Mouse (Mus musculus): ENCODE measurements at regions not wholly inside any gene's neighbourhood (a gene's known extent, or its start where the extent isn't known, plus 50 kb on each side); places are given as distances from the start of the nearest gene placed in this dataset.

- no peak for ATAC-seq (ENCODE audit: insufficient read depth, low FRiP score, low TSS enrichment)
- Histone ChIP-seq H3K27me3 (ENCODE audit: control insufficient read depth, insufficient read depth, low read length) (no peaks in the 10 kb centered on the region), H3K36me3 (ENCODE audit: control insufficient read depth, insufficient read depth, low read length) (no peaks in the 10 kb centered on the region), H3K9ac (ENCODE audit: low read length) (no peak overlapping the region), H3K9me3 (ENCODE audit: control insufficient read depth, low read length) (no peaks in the 10 kb centered on the region), H3K4me1 (ENCODE audit: control insufficient read depth, insufficient read depth, low read length) (0 out of 2 replicates have a peak, but pooled peaks cover 3% of the 10 kb centered on the region), H3K4me3 (ENCODE audit: low read depth, low read length) (no peak overlapping the region), H3K4me2 (ENCODE audit: low read depth) (no peak overlapping the region), H3K27ac (ENCODE audit: low read depth, low read length) (no peak overlapping the region)
- DNase-seq (ENCODE audit: low spot score) = no peak
- 17% methylated on average over 5 of the region's 5 CpGs for WGBS
Measured at GRCm38 (mm10) chr14:79898240-79898639, 85.6 kb upstream of the Olfm4 start.

- ATAC-seq (ENCODE audit: insufficient read depth, low FRiP score, low TSS enrichment) (no peak), DNase-seq (ENCODE audit: low spot score) (no peak)
- H3K4me3 ChIP-seq (ENCODE audit: low read depth, low read length) = no peak overlapping the region
- H3K27me3 ChIP-seq (ENCODE audit: control insufficient read depth, insufficient read depth, low read length) = no peaks in the 10 kb centered on the region; the same call in 1 of the 2 replicates
- H3K4me2 ChIP-seq (ENCODE audit: low read depth) = no peak overlapping the region
- no peak overlapping the region for H3K9ac ChIP-seq (ENCODE audit: low read length)
- H3K36me3 ChIP-seq (ENCODE audit: control insufficient read depth, insufficient read depth, low read length) = no peaks in the 10 kb centered on the region
- no peaks in the 10 kb centered on the region for H3K9me3 ChIP-seq (ENCODE audit: control insufficient read depth, low read length)
- H3K4me1 ChIP-seq (ENCODE audit: control insufficient read depth, insufficient read depth, low read length) = 0 out of 2 replicates have a peak, but pooled peaks cover under 1% of the 10 kb centered on the region
- 64% methylated on average over 4 of the region's 4 CpGs for WGBS
- no peak overlapping the region for H3K27ac ChIP-seq (ENCODE audit: low read depth, low read length)
Measured at GRCm38 (mm10) chr14:79893241-79893640, 90.6 kb upstream of the Olfm4 start.

DNA sequence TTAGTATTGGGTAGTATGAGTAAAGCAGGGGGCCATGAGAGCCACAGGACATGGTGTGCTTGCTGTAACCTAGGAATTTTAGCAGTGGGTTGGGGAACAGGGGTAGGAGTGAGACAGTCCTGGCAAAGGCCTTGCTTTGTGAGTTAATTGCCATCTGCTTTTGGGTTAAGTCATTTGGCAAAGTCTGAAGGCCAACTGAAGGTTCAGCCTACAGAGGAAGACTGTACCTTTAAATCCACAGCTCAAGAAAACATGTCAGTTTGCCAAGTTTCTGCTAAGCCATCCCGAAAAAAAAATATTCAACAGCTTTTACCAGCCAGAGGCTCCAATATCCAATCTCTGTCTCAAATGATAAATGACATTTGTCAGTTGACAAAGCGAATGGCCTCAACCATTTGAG, 93.2 kb upstream of the Olfm4 start:
- Histone ChIP-seq H3K4me1 (ENCODE audit: control insufficient read depth, insufficient read depth, low read length) (no peaks in the 10 kb centered on the region), H3K4me2 (ENCODE audit: low read depth) (no peak overlapping the region), H3K36me3 (ENCODE audit: control insufficient read depth, insufficient read depth, low read length) (no peaks in the 10 kb centered on the region), H3K27me3 (ENCODE audit: control insufficient read depth, insufficient read depth, low read length) (peaks cover 2% of the 10 kb centered on the region), H3K4me3 (ENCODE audit: low read depth, low read length) (no peak overlapping the region), H3K9ac (ENCODE audit: low read length) (no peak overlapping the region), H3K27ac (ENCODE audit: low read depth, low read length) (no peak overlapping the region), H3K9me3 (ENCODE audit: control insufficient read depth, low read length) (no peaks in the 10 kb centered on the region)
- ATAC-seq (ENCODE audit: insufficient read depth, low FRiP score, low TSS enrichment) (no peak), DNase-seq (ENCODE audit: low spot score) (no peak)
- WGBS = 86% methylated on average over 2 of the region's 2 CpGs

- Histone ChIP-seq H3K4me3 (ENCODE audit: low read depth, low read length) (no peak overlapping the region), H3K36me3 (ENCODE audit: control insufficient read depth, insufficient read depth, low read length) (no peaks in the 10 kb centered on the region), H3K4me2 (ENCODE audit: low read depth) (no peak overlapping the region), H3K9me3 (ENCODE audit: control insufficient read depth, low read length) (no peaks in the 10 kb centered on the region), H3K4me1 (ENCODE audit: control insufficient read depth, insufficient read depth, low read length) (no peaks in the 10 kb centered on the region), H3K27ac (ENCODE audit: low read depth, low read length) (no peak overlapping the region), H3K9ac (ENCODE audit: low read length) (no peak overlapping the region), H3K27me3 (ENCODE audit: control insufficient read depth, insufficient read depth, low read length) (peaks cover 6% of the 10 kb centered on the region)
- DNase-seq (ENCODE audit: low spot score) (no peak), ATAC-seq (ENCODE audit: insufficient read depth, low FRiP score, low TSS enrichment) (no peak)
- 81% methylated on average over 4 of the region's 4 CpGs for WGBS
Measured at GRCm38 (mm10) chr14:79890280-79890679, 93.6 kb upstream of the Olfm4 start.

DNA sequence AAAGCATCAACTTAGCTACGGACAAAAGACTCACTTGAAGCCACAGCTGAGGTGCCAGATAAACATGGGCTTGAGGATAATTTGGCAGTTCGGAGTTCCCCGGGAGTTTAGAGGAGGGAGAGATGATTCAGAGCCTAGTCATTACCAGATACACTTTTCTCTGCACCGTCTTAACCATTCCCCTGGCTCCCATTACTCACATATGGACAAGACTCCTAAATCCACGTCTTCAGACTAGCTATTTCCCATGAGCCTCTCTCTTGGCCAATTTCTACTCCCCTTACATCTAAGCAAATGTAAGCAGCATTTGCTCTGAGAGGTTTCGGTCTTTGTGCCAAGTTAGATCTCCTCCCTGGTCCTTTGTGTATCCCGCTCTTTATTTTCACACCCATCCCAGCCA, 100.4 kb upstream of the Olfm4 start:
- DNase-seq (ENCODE audit: low spot score) = no peak
- no peak overlapping the region for H3K9ac ChIP-seq (ENCODE audit: low read length)
- no peak overlapping the region for H3K27ac ChIP-seq (ENCODE audit: low read depth, low read length)
- H3K4me3 ChIP-seq (ENCODE audit: low read depth, low read length) = no peak overlapping the region
- no peaks in the 10 kb centered on the region for H3K9me3 ChIP-seq (ENCODE audit: control insufficient read depth, low read length)
- peaks cover 16% of the 10 kb centered on the region for H3K27me3 ChIP-seq (ENCODE audit: control insufficient read depth, insufficient read depth, low read length)
- peaks cover 28% of the 10 kb centered on the region for H3K4me1 ChIP-seq (ENCODE audit: control insufficient read depth, insufficient read depth, low read length)
- 61% methylated on average over 7 of the region's 7 CpGs for WGBS
- ATAC-seq (ENCODE audit: insufficient read depth, low FRiP score, low TSS enrichment) = no peak
- no peak overlapping the region for H3K4me2 ChIP-seq (ENCODE audit: low read depth)
- no peaks in the 10 kb centered on the region for H3K36me3 ChIP-seq (ENCODE audit: control insufficient read depth, insufficient read depth, low read length)

- Histone ChIP-seq H3K27me3 (ENCODE audit: control insufficient read depth, insufficient read depth, low read length) (peaks cover 25% of the 10 kb centered on the region), H3K4me2 (ENCODE audit: low read depth) (no peak overlapping the region), H3K36me3 (ENCODE audit: control insufficient read depth, insufficient read depth, low read length) (no peaks in the 10 kb centered on the region), H3K9me3 (ENCODE audit: control insufficient read depth, low read length) (no peaks in the 10 kb centered on the region), H3K27ac (ENCODE audit: low read depth, low read length) (no peak overlapping the region), H3K4me1 (ENCODE audit: control insufficient read depth, insufficient read depth, low read length) (peaks cover 31% of the 10 kb centered on the region), H3K9ac (ENCODE audit: low read length) (no peak overlapping the region), H3K4me3 (ENCODE audit: low read depth, low read length) (no peak overlapping the region)
- WGBS = 3% methylated on average over 9 of the region's 9 CpGs
- ATAC-seq (ENCODE audit: insufficient read depth, low FRiP score, low TSS enrichment) (peak; percentile 74), DNase-seq (ENCODE audit: low spot score) (peak; percentile 52)
Measured at GRCm38 (mm10) chr14:79881726-79882125, 102.2 kb upstream of the Olfm4 start.

DNA sequence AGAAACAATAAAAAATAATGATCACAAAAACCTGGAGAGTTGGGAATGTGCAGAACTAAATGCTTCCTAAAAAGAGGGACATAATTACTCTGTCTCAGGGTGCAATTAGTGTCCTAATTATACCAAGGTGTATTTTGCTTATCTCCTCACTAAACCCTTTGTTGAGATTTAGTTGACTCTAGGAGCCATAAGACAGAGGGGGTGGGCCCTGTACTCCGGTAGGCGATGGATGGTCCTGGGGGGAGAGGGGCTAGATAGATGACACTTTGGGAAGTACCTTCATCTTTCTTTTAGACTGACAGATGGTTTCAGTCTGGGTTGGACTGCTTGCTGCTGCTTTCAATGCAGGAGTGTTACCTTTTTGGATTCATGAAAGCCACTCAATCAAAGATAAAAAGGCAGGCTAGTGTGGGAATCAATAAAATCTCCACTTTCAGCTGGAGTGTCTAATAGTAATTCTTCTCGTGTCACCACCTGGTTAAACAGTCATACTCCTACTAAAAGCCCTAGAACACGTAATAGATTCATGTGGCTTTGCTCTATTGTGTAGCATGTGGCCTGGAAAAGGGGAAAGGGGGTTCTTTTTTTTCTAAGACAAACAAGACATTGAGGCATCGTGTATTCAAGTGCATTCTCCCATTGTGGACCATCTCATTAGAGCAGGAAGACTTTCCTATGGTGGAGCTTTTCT, 103.7 kb upstream of the Olfm4 start:
- H3K36me3 ChIP-seq (ENCODE audit: control insufficient read depth, insufficient read depth, low read length) = no peaks in the 10 kb centered on the region
- H3K27me3 ChIP-seq (ENCODE audit: control insufficient read depth, insufficient read depth, low read length) = peaks cover 21% of the 10 kb centered on the region
- no peak overlapping the region for H3K9ac ChIP-seq (ENCODE audit: low read length)
- 16% methylated on average over 5 of the region's 5 CpGs for WGBS
- no peaks in the 10 kb centered on the region for H3K9me3 ChIP-seq (ENCODE audit: control insufficient read depth, low read length)
- H3K4me1 ChIP-seq (ENCODE audit: control insufficient read depth, insufficient read depth, low read length) = peaks cover 31% of the 10 kb centered on the region
- ATAC-seq (ENCODE audit: insufficient read depth, low FRiP score, low TSS enrichment) = peak; percentile 32; the same call in 1 of the 2 replicates
- no peak overlapping the region for H3K4me2 ChIP-seq (ENCODE audit: low read depth)
- DNase-seq (ENCODE audit: low spot score) = no peak
- peak overlapping the region; percentile 46 for H3K27ac ChIP-seq (ENCODE audit: low read depth, low read length)
- H3K4me3 ChIP-seq (ENCODE audit: low read depth, low read length) = no peak overlapping the region

DNA sequence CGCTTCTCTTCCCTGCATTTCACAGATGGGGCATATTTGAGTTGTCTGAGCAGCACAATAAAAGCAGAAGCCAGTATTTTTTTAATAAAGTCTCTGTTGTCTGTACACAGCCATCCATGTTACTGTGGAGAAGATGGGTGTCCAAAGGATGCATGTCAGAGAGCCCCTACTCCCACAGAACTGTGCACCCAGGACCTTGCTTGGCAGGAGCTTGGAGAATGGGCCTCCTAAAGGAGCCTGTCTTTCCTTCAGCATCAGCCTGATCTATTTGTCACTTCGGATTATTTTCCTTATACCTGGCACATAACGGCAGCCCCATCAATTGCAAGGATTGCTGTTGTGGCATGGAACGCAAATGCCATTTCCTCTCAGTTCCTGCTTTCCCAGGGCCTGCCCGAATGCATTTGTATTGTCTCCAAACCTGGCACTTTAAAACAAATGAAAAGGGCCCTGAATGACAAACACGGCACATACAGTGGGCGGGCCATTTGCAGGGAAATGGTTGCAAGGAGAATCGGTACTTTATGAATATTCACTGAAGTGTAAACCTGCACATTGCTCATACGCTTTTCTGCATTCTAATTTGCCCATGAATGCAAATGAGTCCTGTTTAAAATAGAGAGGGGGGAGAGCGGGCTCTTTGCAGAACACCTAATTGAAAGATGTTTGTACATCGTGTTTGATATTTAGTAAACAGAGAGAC, 104.4 kb upstream of the Olfm4 start:
- Histone ChIP-seq H3K36me3 (ENCODE audit: control insufficient read depth, insufficient read depth, low read length) (no peaks in the 10 kb centered on the region), H3K9me3 (ENCODE audit: control insufficient read depth, low read length) (no peaks in the 10 kb centered on the region), H3K4me3 (ENCODE audit: low read depth, low read length) (no peak overlapping the region), H3K4me1 (ENCODE audit: control insufficient read depth, insufficient read depth, low read length) (peaks cover 31% of the 10 kb centered on the region), H3K27ac (ENCODE audit: low read depth, low read length) (no peak overlapping the region; the same call in 1 of the 2 replicates), H3K27me3 (ENCODE audit: control insufficient read depth, insufficient read depth, low read length) (peaks cover 21% of the 10 kb centered on the region), H3K4me2 (ENCODE audit: low read depth) (no peak overlapping the region), H3K9ac (ENCODE audit: low read length) (no peak overlapping the region)
- ATAC-seq (ENCODE audit: insufficient read depth, low FRiP score, low TSS enrichment) (peak; percentile 18; the same call in 1 of the 2 replicates), DNase-seq (ENCODE audit: low spot score) (peak; percentile 26)
- 50% methylated on average over 11 of the region's 11 CpGs for WGBS
